Mouse (Mus musculus) kidney, adult 2 months (tissue): ENCODE measurements around the gene Kalrn. TPM values are rescaled to one million over a fixed set of nuclear protein-coding genes. Genes with fewer than 3 reads are reported as not detected.

Experiments
- DNase-seq: peaks from one replicate; pipeline ENCODE4 v3.0.0; 2021
- H3K27ac ChIP-seq: fragments of 200-500 bp; 2 replicates; pipeline ENCODE4 v1.5.1; 2012; ENCODE audit warnings: low read depth, low read length, control low read depth, inconsistent platforms; ENCODE audit not compliant: insufficient read depth
- H3K27me3 ChIP-seq: fragments of 200-500 bp; replicated peaks from 2 replicates; pipeline ENCODE4 v1.6.1; 2012; ENCODE audit warnings: mild to moderate bottlenecking, moderate library complexity, low read length, inconsistent platforms; ENCODE audit not compliant: control insufficient read depth, insufficient read depth
- H3K36me3 ChIP-seq: fragments of 200-500 bp; 2 replicates; pipeline ENCODE4 v1.6.1; 2012; ENCODE audit warnings: mild to moderate bottlenecking, moderate library complexity, low read length, inconsistent platforms; ENCODE audit not compliant: control insufficient read depth, insufficient read depth
- H3K4me1 ChIP-seq: fragments of 200-500 bp; 2 replicates; pipeline ENCODE4 v1.6.1; 2011; ENCODE audit warnings: low read length; ENCODE audit not compliant: control insufficient read depth, insufficient read depth
- H3K4me3 ChIP-seq: fragments of 200-500 bp; 2 replicates; pipeline ENCODE4 v1.5.1; 2011; ENCODE audit warnings: mild to moderate bottlenecking, low read depth, low read length, control low read depth; ENCODE audit not compliant: insufficient read depth
- CTCF ChIP-seq: fragments of 200-500 bp; conservative IDR thresholded peaks from 2 replicates; pipeline ENCODE4 v1.5.1; 2011; ENCODE audit warnings: low read depth, mild to moderate bottlenecking, control low read depth, low read length, moderate library complexity, mixed read lengths; ENCODE audit not compliant: insufficient read depth, insufficient read length
- POLR2A ChIP-seq: fragments of 200-500 bp; IDR thresholded peaks from one replicate; pipeline ENCODE4 v1.6.1; 2011; ENCODE audit warnings: low read depth, low read length, control low read depth
- WGBS: fragments of 180-500 bp; shearing (Covaris S2); methylation state at CpG from one replicate; pipeline ENCODE4 v1.1.7; 2018; 5-methylcytosine and 5-hydroxymethylcytosine counted together
- polyA plus RNA-seq: library from polyadenylated mRNA; depleted of rRNA; stranded (reverse); fragments of >200 nt; gene quantifications from 2 replicates; pipeline ENCODE4 v1.2.3, GENCODE M21; 2012

The Kalrn gene
- polyA plus RNA-seq, 1 experiment: 8.6 TPM

GRCm38 (mm10) chr16:33937567-33937966, 635.8 kb downstream of the Kalrn start:
- DNase-seq: peak; percentile 79
- TF ChIP-seq POLR2A (no peak), CTCF (no peak)
- Histone ChIP-seq H3K27me3 (no peaks in the 10 kb centered on the region), H3K36me3 (no peaks in the 10 kb centered on the region), H3K27ac (peak overlapping the region; percentile 6; the same call in 1 of the 2 replicates), H3K4me3 (no peak overlapping the region), H3K4me1 (peaks cover 35% of the 10 kb centered on the region)
- WGBS: 42% methylated on average over 8 of the region's 8 CpGs

GRCm38 (mm10) chr16:33936885-33937284, 636.4 kb downstream of the Kalrn start:
- Histone ChIP-seq H3K4me3 (no peak overlapping the region), H3K27me3 (no peaks in the 10 kb centered on the region), H3K36me3 (no peaks in the 10 kb centered on the region), H3K27ac (no peak overlapping the region), H3K4me1 (peaks cover 41% of the 10 kb centered on the region)
- 86% methylated on average over 4 of the region's 4 CpGs for WGBS
- DNase-seq: no peak
- TF ChIP-seq CTCF (no peak), POLR2A (no peak)

GRCm38 (mm10) chr16:33935407-33935785, 637.9 kb downstream of the Kalrn start:
- TF ChIP-seq CTCF (no peak), POLR2A (no peak)
- no peak overlapping the region for H3K4me3 ChIP-seq
- H3K4me1 ChIP-seq: peaks cover 41% of the 10 kb centered on the region
- 98% methylated on average over 6 of the region's 6 CpGs for WGBS
- H3K27ac ChIP-seq: no peak overlapping the region
- no peaks in the 10 kb centered on the region for H3K27me3 ChIP-seq
- no peaks in the 10 kb centered on the region for H3K36me3 ChIP-seq
- no peak for DNase-seq

DNA sequence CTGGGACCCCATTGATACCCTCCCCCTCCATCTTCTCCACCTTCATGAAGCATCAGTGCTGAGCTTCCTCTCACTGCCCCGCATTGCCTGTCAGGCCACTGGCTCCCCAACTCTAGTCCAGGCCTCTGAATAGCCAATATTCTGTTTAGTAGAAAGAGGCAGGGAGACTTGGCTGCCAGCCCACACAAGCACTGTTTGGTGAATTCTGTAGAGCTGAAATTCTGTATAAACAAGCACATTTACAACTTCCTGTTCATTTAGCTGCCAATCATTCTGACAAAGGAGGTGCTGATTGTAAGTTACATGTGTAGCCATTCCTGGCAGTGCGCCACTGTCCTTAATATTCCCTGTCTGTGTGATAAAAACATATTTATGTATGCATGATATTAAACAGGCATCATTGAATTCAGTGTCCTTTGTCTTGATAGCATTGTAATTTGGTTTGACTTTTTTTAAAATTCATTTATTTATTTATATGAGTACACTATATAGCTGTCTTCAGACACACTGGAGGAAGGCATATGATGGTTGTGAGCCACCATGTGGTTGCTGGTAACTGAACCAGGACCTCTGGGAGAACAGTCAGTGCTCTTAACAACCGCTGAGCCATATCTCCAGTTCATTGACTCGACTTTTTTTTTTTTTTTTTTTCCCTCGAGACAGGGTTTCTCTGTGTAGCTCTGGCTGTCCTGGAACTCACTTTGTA, 638.5 kb downstream of the Kalrn start:
- no peaks in the 10 kb centered on the region for H3K36me3 ChIP-seq
- H3K27me3 ChIP-seq: no peaks in the 10 kb centered on the region
- TF ChIP-seq POLR2A (no peak), CTCF (no peak)
- peaks cover 42% of the 10 kb centered on the region for H3K4me1 ChIP-seq
- no peak overlapping the region for H3K4me3 ChIP-seq
- 37% methylated on average over 5 of the region's 5 CpGs for WGBS
- peak overlapping the region; percentile 32 for H3K27ac ChIP-seq
- DNase-seq: peak; percentile 79

DNA sequence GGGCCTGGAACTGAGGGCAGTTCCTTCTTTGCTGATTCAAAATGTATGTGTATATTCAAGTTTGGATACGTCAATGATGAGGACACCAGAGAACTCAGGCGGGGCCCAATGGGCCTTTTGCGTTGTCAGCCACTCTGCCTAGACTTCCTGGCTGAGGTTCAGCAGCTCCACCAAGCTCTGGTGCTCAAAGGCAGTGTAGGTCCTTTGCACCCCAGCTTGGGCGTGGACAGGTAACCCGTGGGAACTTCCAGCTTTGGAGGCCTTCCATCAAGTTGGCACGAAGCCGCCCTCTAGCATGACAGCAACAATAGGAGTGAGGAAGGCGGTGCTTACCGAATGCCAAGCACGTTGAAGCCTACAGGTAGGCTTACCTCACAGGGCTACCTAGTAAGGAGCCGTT, 639.9 kb downstream of the Kalrn start:
- H3K27ac ChIP-seq: no peak overlapping the region
- H3K27me3 ChIP-seq: no peaks in the 10 kb centered on the region
- TF ChIP-seq POLR2A: no peak
- DNase-seq: no peak
- 86% methylated on average over 11 of the region's 11 CpGs for WGBS
- peaks cover 40% of the 10 kb centered on the region for H3K4me1 ChIP-seq
- no peak overlapping the region for H3K4me3 ChIP-seq
- H3K36me3 ChIP-seq: no peaks in the 10 kb centered on the region

DNA sequence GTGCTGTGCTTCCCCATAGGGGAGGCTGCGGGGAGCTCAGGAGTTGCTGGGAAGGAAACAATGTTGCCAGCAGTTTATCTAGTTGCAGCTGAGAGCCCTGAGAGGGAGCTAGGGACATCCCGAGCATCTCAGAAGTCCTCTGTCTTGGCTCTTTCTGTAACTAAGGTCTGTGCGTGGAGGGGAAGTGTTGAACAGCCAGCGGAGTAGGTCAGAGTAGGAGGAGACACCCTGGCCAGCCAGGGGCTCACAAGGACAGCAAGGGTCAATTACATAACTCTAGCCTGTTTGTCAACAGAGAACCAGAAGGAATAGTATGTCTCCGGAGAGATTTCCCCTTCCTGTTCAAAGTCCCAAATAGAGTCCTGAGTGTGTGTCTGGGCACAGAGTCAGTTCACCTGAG, 641.2 kb downstream of the Kalrn start:
- 19% methylated on average over 5 of the region's 5 CpGs for WGBS
- peak; percentile 93 for DNase-seq
- Histone ChIP-seq H3K36me3 (no peaks in the 10 kb centered on the region), H3K4me3 (no peak overlapping the region), H3K4me1 (peaks cover 37% of the 10 kb centered on the region), H3K27me3 (no peaks in the 10 kb centered on the region), H3K27ac (peak overlapping the region; percentile 21)
- TF ChIP-seq CTCF (no peak), POLR2A (no peak)

GRCm38 (mm10) chr16:33931682-33932081, 641.6 kb downstream of the Kalrn start:
- WGBS: 44% methylated on average over 2 of the region's 2 CpGs
- peak overlapping the region; percentile 21 for H3K27ac ChIP-seq
- TF ChIP-seq POLR2A (no peak), CTCF (no peak)

DNA sequence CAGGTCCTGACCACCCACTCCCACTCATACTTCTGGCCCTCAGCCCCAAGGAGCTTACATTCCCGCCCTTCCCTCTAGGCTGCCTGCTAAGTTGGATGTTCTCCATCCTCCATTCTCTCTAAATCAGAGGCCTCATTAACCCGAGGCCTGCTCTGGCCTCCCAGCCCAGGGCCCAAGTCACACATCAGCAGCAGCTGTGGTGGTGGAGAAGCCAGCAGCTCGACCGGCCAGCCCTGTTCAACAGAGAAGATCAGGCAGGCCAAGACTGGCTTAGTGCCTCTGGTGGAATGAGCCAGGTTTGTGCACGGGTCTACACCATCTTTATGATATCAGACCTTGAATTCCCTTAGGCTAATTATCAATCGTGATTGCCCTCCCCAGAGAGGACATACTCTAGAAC, 642.5 kb downstream of the Kalrn start:
- no peak overlapping the region for H3K4me3 ChIP-seq
- no peaks in the 10 kb centered on the region for H3K36me3 ChIP-seq
- WGBS: 72% methylated on average over 6 of the region's 6 CpGs
- no peaks in the 10 kb centered on the region for H3K27me3 ChIP-seq
- H3K4me1 ChIP-seq: peaks cover 37% of the 10 kb centered on the region
- no peak for DNase-seq
- H3K27ac ChIP-seq: no peak overlapping the region
- TF ChIP-seq CTCF (no peak), POLR2A (no peak)

More at GRCm38 (mm10) chr16:33931682-33932081, 641.6 kb downstream of the Kalrn start:
- peaks cover 37% of the 10 kb centered on the region for H3K4me1 ChIP-seq
- no peaks in the 10 kb centered on the region for H3K36me3 ChIP-seq
- no peak for DNase-seq
- no peaks in the 10 kb centered on the region for H3K27me3 ChIP-seq
- H3K4me3 ChIP-seq: no peak overlapping the region
